Mouse (Mus musculus) heart, embryonic 15.5 days (tissue): ENCODE measurements around the gene Ppp3ca. TPM values are rescaled to one million over a fixed set of nuclear protein-coding genes. Genes with fewer than 3 reads are reported as not detected.

Experiments used
- ATAC-seq: fragments of 200-750 bp; cut with Nextera tagmentation; replicated peaks from 2 replicates; pipeline ENCODE4 v1.8.0; 2017; ENCODE audit warnings: low read depth, moderate TSS enrichment; ENCODE audit not compliant: insufficient number of reproducible peaks, insufficient read depth, low FRiP score
- H3K27ac ChIP-seq: fragments of 300-500 bp; sonication (generic); 2 replicates; pipeline ENCODE4 v1.5.1; 2015; ENCODE audit warnings: mild to moderate bottlenecking, inconsistent platforms
- H3K27me3 ChIP-seq: fragments of 300-500 bp; sonication (generic); 2 replicates; pipeline ENCODE4 v1.6.1; 2015; ENCODE audit warnings: inconsistent platforms
- H3K36me3 ChIP-seq: fragments of 300-500 bp; sonication (generic); 2 replicates; pipeline ENCODE4 v1.6.1; 2015; ENCODE audit warnings: mild to moderate bottlenecking, inconsistent platforms
- H3K4me1 ChIP-seq: fragments of 300-500 bp; sonication (generic); replicated peaks from 2 replicates; pipeline ENCODE4 v1.6.1; 2015; ENCODE audit warnings: inconsistent platforms
- H3K4me2 ChIP-seq: fragments of 300-500 bp; sonication (generic); 2 replicates; pipeline ENCODE4 v1.6.1; 2015; ENCODE audit warnings: inconsistent platforms, mild to moderate bottlenecking, moderate library complexity
- H3K4me3 ChIP-seq: fragments of 300-500 bp; sonication (generic); 2 replicates; pipeline ENCODE4 v1.5.1; 2015; ENCODE audit warnings: mild to moderate bottlenecking, inconsistent platforms
- H3K9ac ChIP-seq: fragments of 300-500 bp; sonication (generic); 2 replicates; pipeline ENCODE4 v1.6.1; 2015; ENCODE audit warnings: mild to moderate bottlenecking, inconsistent platforms
- H3K9me3 ChIP-seq: fragments of 300-500 bp; sonication (generic); replicated peaks from 2 replicates; pipeline ENCODE4 v1.6.1; 2016; ENCODE audit warnings: inconsistent platforms
- WGBS: fragments of 180-500 bp; shearing (Covaris S2); methylation state at CpG from one replicate; pipeline ENCODE4 v1.1.7; 2015; ENCODE audit warnings: mixed read lengths; 5-methylcytosine and 5-hydroxymethylcytosine counted together
- polyA plus RNA-seq: library from polyadenylated mRNA; unstranded; fragments of >200 nt; fragmentation: Nextera tagmentation; extraction: Ambion mirVana; gene quantifications from 2 replicates; pipeline ENCODE4 v1.2.1, GENCODE M21; 2015

Ppp3ca gene
- polyA plus RNA-seq, 1 experiment from 2014 or later: 47.6 TPM

- 0 out of 2 replicates have a peak, but pooled peaks cover 14% of the 10 kb centered on the region for H3K4me1 ChIP-seq
- no peaks in the 10 kb centered on the region for H3K27me3 ChIP-seq
- H3K36me3 ChIP-seq: no peaks in the 10 kb centered on the region
- no peak overlapping the region for H3K9ac ChIP-seq
- 43% methylated on average over 1 of the region's 1 CpGs for WGBS
- ATAC-seq: 0 out of 2 replicates have a peak, but pooled peaks have one; percentile 55
- peak overlapping the region; percentile 22; the same call in 1 of the 2 replicates for H3K27ac ChIP-seq
- H3K4me3 ChIP-seq: no peak overlapping the region
- no peak overlapping the region for H3K4me2 ChIP-seq
- no peaks in the 10 kb centered on the region for H3K9me3 ChIP-seq
These were observed 99.6 kb downstream of the Ppp3ca start for GRCm38 (mm10) chr3:136769486-136769882.

- Histone ChIP-seq H3K27ac (no peak overlapping the region), H3K4me2 (no peak overlapping the region), H3K4me1 (0 out of 2 replicates have a peak, but pooled peaks cover 14% of the 10 kb centered on the region), H3K4me3 (no peak overlapping the region), H3K9me3 (no peaks in the 10 kb centered on the region), H3K36me3 (no peaks in the 10 kb centered on the region), H3K9ac (no peak overlapping the region), H3K27me3 (no peaks in the 10 kb centered on the region)
- 70% methylated on average over 5 of the region's 5 CpGs for WGBS
- no peak for ATAC-seq
These were observed 101.8 kb downstream of the Ppp3ca start for GRCm38 (mm10) chr3:136771700-136772099.

GRCm38 (mm10) chr3:136773217-136773616 is 103.3 kb downstream of the Ppp3ca start:
- Histone ChIP-seq H3K4me2 (no peak overlapping the region), H3K27me3 (no peaks in the 10 kb centered on the region), H3K9ac (no peak overlapping the region), H3K4me3 (no peak overlapping the region), H3K36me3 (no peaks in the 10 kb centered on the region), H3K4me1 (0 out of 2 replicates have a peak, but pooled peaks cover 14% of the 10 kb centered on the region), H3K27ac (no peak overlapping the region), H3K9me3 (no peaks in the 10 kb centered on the region)
- WGBS: 70% methylated on average over 4 of the region's 4 CpGs
- ATAC-seq: no peak

- no peak overlapping the region for H3K4me2 ChIP-seq
- H3K9ac ChIP-seq: no peak overlapping the region
- no peaks in the 10 kb centered on the region for H3K27me3 ChIP-seq
- H3K4me3 ChIP-seq: no peak overlapping the region
- 77% methylated on average over 6 of the region's 6 CpGs for WGBS
- no peak overlapping the region for H3K27ac ChIP-seq
- H3K36me3 ChIP-seq: no peaks in the 10 kb centered on the region
- H3K4me1 ChIP-seq: 0 out of 2 replicates have a peak, but pooled peaks cover 10% of the 10 kb centered on the region
- no peak for ATAC-seq
- no peaks in the 10 kb centered on the region for H3K9me3 ChIP-seq
These were observed 104.3 kb downstream of the Ppp3ca start for GRCm38 (mm10) chr3:136774196-136774595.

- Histone ChIP-seq H3K4me3 (no peak overlapping the region), H3K4me2 (no peak overlapping the region), H3K27ac (no peak overlapping the region), H3K9ac (no peak overlapping the region), H3K36me3 (no peaks in the 10 kb centered on the region), H3K9me3 (no peaks in the 10 kb centered on the region), H3K27me3 (no peaks in the 10 kb centered on the region), H3K4me1 (0 out of 2 replicates have a peak, but pooled peaks cover 3% of the 10 kb centered on the region)
- ATAC-seq: no peak
- WGBS: 73% methylated on average over 4 of the region's 4 CpGs
These were observed 106.6 kb downstream of the Ppp3ca start for GRCm38 (mm10) chr3:136776525-136776924.

DNA sequence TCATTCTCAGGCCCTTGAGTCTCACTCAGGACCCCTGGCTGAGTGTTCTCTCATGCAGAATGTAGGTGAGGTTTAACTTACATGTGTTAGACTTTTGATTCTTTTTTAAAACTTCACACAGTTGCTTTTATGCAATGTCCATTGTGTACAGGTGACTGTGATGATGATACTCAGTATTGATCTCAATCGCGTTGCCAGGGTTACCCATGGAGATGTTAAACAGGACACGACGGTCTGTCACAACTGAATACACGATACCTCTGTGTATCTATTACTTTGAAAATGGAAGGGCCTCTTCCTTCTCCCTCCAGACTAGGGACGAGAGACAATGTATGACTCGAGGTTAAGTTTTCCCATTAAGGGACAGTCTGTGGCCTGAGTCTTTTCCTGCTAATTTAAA is 107.5 kb downstream of the Ppp3ca start:
- Histone ChIP-seq H3K27me3 (no peaks in the 10 kb centered on the region), H3K9ac (no peak overlapping the region), H3K9me3 (no peaks in the 10 kb centered on the region), H3K4me3 (no peak overlapping the region), H3K36me3 (no peaks in the 10 kb centered on the region), H3K4me2 (no peak overlapping the region), H3K4me1 (0 out of 2 replicates have a peak, but pooled peaks cover 3% of the 10 kb centered on the region), H3K27ac (no peak overlapping the region)
- WGBS: 90% methylated on average over 7 of the region's 7 CpGs
- ATAC-seq: no peak

GRCm38 (mm10) chr3:136777787-136778216 is 107.9 kb downstream of the Ppp3ca start:
- H3K4me3 ChIP-seq: no peak overlapping the region
- 84% methylated on average over 9 of the region's 9 CpGs for WGBS
- 0 out of 2 replicates have a peak, but pooled peaks cover 3% of the 10 kb centered on the region for H3K4me1 ChIP-seq
- ATAC-seq: no peak
- H3K36me3 ChIP-seq: no peaks in the 10 kb centered on the region
- H3K4me2 ChIP-seq: no peak overlapping the region
- H3K27me3 ChIP-seq: no peaks in the 10 kb centered on the region
- no peaks in the 10 kb centered on the region for H3K9me3 ChIP-seq
- H3K27ac ChIP-seq: no peak overlapping the region
- no peak overlapping the region for H3K9ac ChIP-seq

GRCm38 (mm10) chr3:136780321-136780720 is 110.4 kb downstream of the Ppp3ca start:
- Histone ChIP-seq H3K4me1 (no peaks in the 10 kb centered on the region), H3K4me3 (no peak overlapping the region), H3K27me3 (no peaks in the 10 kb centered on the region), H3K9ac (no peak overlapping the region), H3K27ac (no peak overlapping the region), H3K9me3 (no peaks in the 10 kb centered on the region), H3K4me2 (no peak overlapping the region), H3K36me3 (no peaks in the 10 kb centered on the region)
- WGBS: 91% methylated on average over 3 of the region's 3 CpGs
- no peak for ATAC-seq

DNA sequence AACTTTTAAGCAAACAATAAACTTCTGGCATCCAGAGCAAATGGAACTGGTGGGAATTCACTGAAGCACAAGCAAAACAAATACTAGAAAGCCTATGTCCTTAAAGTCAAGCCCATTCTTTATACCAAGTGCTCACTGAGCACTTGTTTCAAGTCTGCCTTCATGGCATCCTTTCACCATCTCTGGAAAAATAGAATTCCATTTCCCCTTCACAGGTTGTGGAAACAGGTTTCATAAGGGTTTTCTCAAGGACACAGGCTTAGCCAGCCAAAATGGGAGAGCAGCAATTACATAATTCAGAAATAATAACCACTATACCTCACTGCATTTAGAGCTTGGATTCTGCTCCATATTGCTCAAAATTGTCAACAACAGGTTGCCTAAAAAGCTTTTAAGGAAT is 112.1 kb downstream of the Ppp3ca start:
- no peak overlapping the region for H3K9ac ChIP-seq
- no peaks in the 10 kb centered on the region for H3K36me3 ChIP-seq
- H3K27ac ChIP-seq: no peak overlapping the region
- H3K27me3 ChIP-seq: no peaks in the 10 kb centered on the region
- no peak overlapping the region for H3K4me3 ChIP-seq
- ATAC-seq: no peak
- H3K4me1 ChIP-seq: no peaks in the 10 kb centered on the region
- H3K4me2 ChIP-seq: no peak overlapping the region
- no peaks in the 10 kb centered on the region for H3K9me3 ChIP-seq

- no peaks in the 10 kb centered on the region for H3K36me3 ChIP-seq
- ATAC-seq: no peak
- H3K9me3 ChIP-seq: no peaks in the 10 kb centered on the region
- no peak overlapping the region for H3K27ac ChIP-seq
- no peak overlapping the region for H3K9ac ChIP-seq
- H3K27me3 ChIP-seq: no peaks in the 10 kb centered on the region
- WGBS: 90% methylated on average over 6 of the region's 6 CpGs
- no peak overlapping the region for H3K4me2 ChIP-seq
- no peak overlapping the region for H3K4me3 ChIP-seq
- peaks cover 8% of the 10 kb centered on the region for H3K4me1 ChIP-seq
These were observed 115.8 kb downstream of the Ppp3ca start for GRCm38 (mm10) chr3:136785686-136786085.

- no peak for ATAC-seq
- whole genome bisulfite sequencing: 40% methylated on average over 4 of the region's 4 CpGs
- Histone ChIP-seq H3K4me2 (no peak overlapping the region), H3K36me3 (no peaks in the 10 kb centered on the region), H3K9me3 (no peaks in the 10 kb centered on the region), H3K9ac (no peak overlapping the region), H3K27me3 (no peaks in the 10 kb centered on the region), H3K4me1 (peaks cover 16% of the 10 kb centered on the region), H3K27ac (no peak overlapping the region), H3K4me3 (no peak overlapping the region)
These were observed 120.4 kb downstream of the Ppp3ca start for GRCm38 (mm10) chr3:136790261-136790871.

GRCm38 (mm10) chr3:136791404-136791803 is 121.5 kb downstream of the Ppp3ca start:
- WGBS: 34% methylated on average over 5 of the region's 5 CpGs
- no peak for ATAC-seq
- no peaks in the 10 kb centered on the region for H3K27me3 ChIP-seq
- no peak overlapping the region for H3K9ac ChIP-seq
- H3K9me3 ChIP-seq: no peaks in the 10 kb centered on the region
- H3K4me3 ChIP-seq: no peak overlapping the region
- peaks cover 16% of the 10 kb centered on the region for H3K4me1 ChIP-seq
- H3K4me2 ChIP-seq: no peak overlapping the region
- H3K36me3 ChIP-seq: no peaks in the 10 kb centered on the region
- H3K27ac ChIP-seq: no peak overlapping the region
